Mouse (Mus musculus): ENCODE results near the gene Bcl11a.

DNA sequence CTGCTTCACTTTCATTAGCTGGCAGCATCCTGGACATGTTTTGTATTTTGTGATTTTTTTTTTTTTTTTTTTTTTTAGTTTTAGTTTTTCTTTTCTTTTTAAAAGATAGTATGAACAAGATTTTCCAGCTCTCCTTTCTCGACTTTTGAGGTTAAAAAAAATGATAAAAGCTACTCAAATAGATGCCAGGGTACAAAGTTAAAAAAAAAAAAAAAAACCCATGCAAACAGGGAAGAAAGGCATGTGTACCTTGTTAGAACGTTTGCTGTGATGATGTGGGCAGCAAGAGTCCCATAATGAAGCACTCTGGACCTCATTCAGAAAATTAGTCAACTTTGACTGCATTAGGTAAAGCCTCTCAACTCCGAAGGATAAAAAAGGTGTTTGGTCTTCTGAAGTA is 6.2 kb downstream of the Bcl11a start:
- no peak for TF ChIP-seq POLR2A (IDR thresholded peaks at IDR 0.05; ENCODE audit: low read depth, low read length)
- TF ChIP-seq CTCF (IDR thresholded peaks at IDR 0.05; ENCODE audit: extremely low read depth, insufficient read depth, insufficient read length, insufficient replicate concordance): no peak

Measured in spleen, adult 2 months (tissue).